Mouse (Mus musculus) stomach, embryonic 15.5 days (tissue): ENCODE results near the gene Pde4dip. TPM values are rescaled to one million over a fixed set of nuclear protein-coding genes. Genes with fewer than 3 reads are reported as not detected.

ENCODE experiments used
- ATAC-seq: fragments of 200-750 bp; cut with Nextera tagmentation; 2 replicates; pipeline ENCODE4 v1.8.0; 2017; ENCODE audit warnings: low read depth, moderate number of reproducible peaks, moderate TSS enrichment; ENCODE audit not compliant: insufficient read depth, low FRiP score
- H3K27ac ChIP-seq: fragments of 300-500 bp; sonication (generic); 2 replicates; pipeline ENCODE4 v1.5.1; 2015; ENCODE audit warnings: mild to moderate bottlenecking, inconsistent platforms
- H3K27me3 ChIP-seq: fragments of 300-500 bp; sonication (generic); replicated peaks from 2 replicates; pipeline ENCODE4 v1.6.1; 2015; ENCODE audit warnings: inconsistent platforms
- H3K36me3 ChIP-seq: fragments of 300-500 bp; sonication (generic); 2 replicates; pipeline ENCODE4 v1.6.1; 2015; ENCODE audit warnings: inconsistent platforms
- H3K4me1 ChIP-seq: fragments of 300-500 bp; sonication (generic); 2 replicates; pipeline ENCODE4 v1.6.1; 2015; ENCODE audit warnings: inconsistent platforms
- H3K4me2 ChIP-seq: fragments of 300-500 bp; sonication (generic); 2 replicates; pipeline ENCODE4 v1.6.1; 2015; ENCODE audit warnings: mild to moderate bottlenecking, inconsistent platforms
- H3K4me3 ChIP-seq: fragments of 300-500 bp; sonication (generic); replicated peaks from 2 replicates; pipeline ENCODE4 v1.5.1; 2015; ENCODE audit warnings: inconsistent platforms
- H3K9ac ChIP-seq: fragments of 300-500 bp; sonication (generic); 2 replicates; pipeline ENCODE4 v1.6.1; 2015; ENCODE audit warnings: inconsistent platforms
- H3K9me3 ChIP-seq: fragments of 300-500 bp; sonication (generic); 2 replicates; pipeline ENCODE4 v1.6.1; 2016; ENCODE audit warnings: inconsistent platforms
- WGBS: fragments of 180-500 bp; shearing (Covaris S2); methylation state at CpG from one replicate; pipeline ENCODE4 v1.1.7; 2015; 5-methylcytosine and 5-hydroxymethylcytosine counted together
- microRNA-seq: library from miRNA; unstranded; fragments of <30 nt; microRNA quantifications from one replicate; pipeline ENCODE4, GENCODE M21; 2016
- polyA plus RNA-seq: library from polyadenylated mRNA; unstranded; fragments of >200 nt; fragmentation: Nextera tagmentation; extraction: Ambion mirVana; gene quantifications from 2 replicates; pipeline ENCODE4 v1.2.1, GENCODE M21; 2015

Gene Pde4dip
- polyA plus RNA-seq, 1 experiment from 2014 or later, result 21.3 TPM

- H3K36me3 ChIP-seq, result no peaks in the 10 kb centered on the region
- 35% methylated on average over 1 of the region's 1 CpGs for WGBS
- H3K27me3 ChIP-seq, result no peaks in the 10 kb centered on the region
- H3K4me3 ChIP-seq, result no peak overlapping the region
- H3K27ac ChIP-seq, result no peak overlapping the region
- H3K9me3 ChIP-seq, result no peaks in the 10 kb centered on the region
- no peaks in the 10 kb centered on the region for H3K4me1 ChIP-seq
- H3K4me2 ChIP-seq, result no peak overlapping the region
- H3K9ac ChIP-seq, result no peak overlapping the region
- ATAC-seq, result no peak
These were observed 240.0 kb downstream of the Pde4dip start for GRCm38 (mm10) chr3:97648518-97648917.

- Histone ChIP-seq H3K27me3 (no peaks in the 10 kb centered on the region), H3K9ac (no peak overlapping the region), H3K36me3 (no peaks in the 10 kb centered on the region), H3K4me3 (no peak overlapping the region), H3K27ac (no peak overlapping the region), H3K9me3 (no peaks in the 10 kb centered on the region), H3K4me1 (no peaks in the 10 kb centered on the region), H3K4me2 (no peak overlapping the region)
- WGBS, result 75% methylated on average over 9 of the region's 9 CpGs
- no peak for ATAC-seq
These were observed 246.5 kb downstream of the Pde4dip start for GRCm38 (mm10) chr3:97642001-97642400.

DNA sequence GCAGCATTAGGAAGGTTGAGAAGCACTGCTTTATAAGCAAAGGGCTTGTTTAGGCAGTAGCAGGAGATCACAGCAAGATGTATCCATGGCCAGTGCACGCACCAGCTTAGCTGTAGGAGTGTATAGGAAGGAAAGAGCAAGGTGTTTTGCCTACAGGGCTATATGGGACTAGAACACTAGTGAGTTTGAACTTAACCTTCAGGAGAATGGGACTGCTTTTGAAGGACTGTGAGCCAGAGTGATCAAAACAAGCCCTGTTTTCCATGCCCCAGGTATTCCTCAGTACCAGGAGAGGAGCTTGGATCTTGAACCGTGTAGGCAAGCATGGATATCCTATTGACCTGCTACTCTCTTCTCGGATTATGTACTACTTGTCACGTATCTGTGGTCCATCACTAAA is 247.1 kb downstream of the Pde4dip start:
- H3K4me1 ChIP-seq, result no peaks in the 10 kb centered on the region
- H3K36me3 ChIP-seq, result no peaks in the 10 kb centered on the region
- WGBS, result 88% methylated on average over 4 of the region's 4 CpGs
- H3K9me3 ChIP-seq, result no peaks in the 10 kb centered on the region
- ATAC-seq, result no peak
- H3K4me2 ChIP-seq, result no peak overlapping the region
- H3K27me3 ChIP-seq, result no peaks in the 10 kb centered on the region
- H3K4me3 ChIP-seq, result no peak overlapping the region
- no peak overlapping the region for H3K9ac ChIP-seq
- H3K27ac ChIP-seq, result no peak overlapping the region

Small RNAs within 50 kb of the gene (microRNA-seq; reads per million reads assigned to microRNA genes)
- not detected for gene Mir7225

Other genes starting within 250 kb of the Pde4dip start
- 7.7 and 8.9 TPM in 2 replicates for gene Prkab2, start 230.5 kb downstream of the Pde4dip start, polyA plus RNA-seq
- gene Gm17651, start 214.0 kb downstream of the Pde4dip start, polyA plus RNA-seq, result not detected in 2 replicates
- 139 and 143 TPM in 2 replicates for gene Sec22b, start 12.5 kb upstream of the Pde4dip start, polyA plus RNA-seq
- gene Notch2, start 124.8 kb upstream of the Pde4dip start, polyA plus RNA-seq, result 21.4 and 24.7 TPM in 2 replicates